Mouse (Mus musculus): Measurements from ENCODE around the gene Pnpla7. TPM values are rescaled to one million over a fixed set of nuclear protein-coding genes. Genes with fewer than 3 reads are reported as not detected.

Pnpla7 gene
- total RNA-seq (2023) = 153 TPM

GRCm38 (mm10) chr2:24975704-24976297 lies at the start of gene Pnpla7:
Gene Pnpla7, plus strand, starts transcription at chr2:24976033.

GRCm38 (mm10) chr2:24935057-24935796 lies 40.6 kb upstream of the Pnpla7 start, which contains the start of gene Arrdc1:
Gene Arrdc1, minus strand, starts transcription at chr2:24935252.

GRCm38 (mm10) chr2:24949421-24950188 lies 26.2 kb upstream of the Pnpla7 start, which contains the start of gene Zmynd19:
Gene Zmynd19, plus strand, starts transcription at chr2:24949792.

GRCm38 (mm10) chr2:24962304-24963000 lies 13.4 kb upstream of the Pnpla7 start, which contains the start of gene Dph7:
Gene Dph7, plus strand, starts transcription at chr2:24962400.

GRCm38 (mm10) chr2:24974906-24975703 lies 728 bp upstream of the Pnpla7 start, which contains the start of gene Mrpl41:
Gene Mrpl41, minus strand, starts transcription at chr2:24975098.

GRCm38 (mm10) chr2:25054221-25055067 lies 78.6 kb downstream of the Pnpla7 start, which contains the start of gene Nsmf:
Gene Nsmf, plus strand, starts transcription at chr2:25054355.

GRCm38 (mm10) chr2:25080076-25080475 lies 104.2 kb downstream of the Pnpla7 start, which contains the start of gene Entpd8:
Gene Entpd8, plus strand, starts transcription at chr2:25080304.

GRCm38 (mm10) chr2:25095109-25095850 lies 119.4 kb downstream of the Pnpla7 start, which contains the start of gene Noxa1:
Gene Noxa1, minus strand, starts transcription at chr2:25095149.

Other genes with a start within 250 kb of the Pnpla7 start
- not detected for gene Cacna1b, start 212.9 kb upstream of the Pnpla7 start, total RNA-seq (2023)
- 126 TPM for gene Ehmt1, start 56.4 kb upstream of the Pnpla7 start, total RNA-seq (2023)
- gene Arrdc1, start 40.8 kb upstream of the Pnpla7 start, total RNA-seq (2023) = 107 TPM
- gene Zmynd19, start 26.2 kb upstream of the Pnpla7 start, total RNA-seq (2023) = 16.0 TPM
- gene Dph7, start 13.6 kb upstream of the Pnpla7 start, total RNA-seq (2023) = 14.7 TPM
- 23.9 TPM for gene Mrpl41, start 935 bp upstream of the Pnpla7 start, total RNA-seq (2023)
- gene Nsmf, start 78.3 kb downstream of the Pnpla7 start, total RNA-seq (2023) = 29.2 TPM
- not detected for gene Entpd8, start 104.3 kb downstream of the Pnpla7 start, total RNA-seq (2023)
- gene Noxa1, start 119.1 kb downstream of the Pnpla7 start, total RNA-seq (2023) = not detected
- gene Nrarp, start 204.7 kb downstream of the Pnpla7 start, total RNA-seq (2023) = 7.0 TPM
- 14.4 TPM for gene Tor4a, start 220.9 kb downstream of the Pnpla7 start, total RNA-seq (2023)
- 53.8 TPM for gene Nelfb, start 235.5 kb downstream of the Pnpla7 start, total RNA-seq (2023)
- gene Stpg3, start 238.6 kb downstream of the Pnpla7 start, total RNA-seq (2023) = not detected
- not detected for gene Fam166a, start 242.7 kb downstream of the Pnpla7 start, total RNA-seq (2023)
- gene Tubb4b, start 248.7 kb downstream of the Pnpla7 start, total RNA-seq (2023) = 103 TPM